Mouse (Mus musculus) limb, embryonic 13.5 days (tissue): ENCODE results near the gene Olfr312. TPM values are rescaled to one million over a fixed set of nuclear protein-coding genes. Genes with fewer than 3 reads are reported as not detected.
"Not testable (repeated sequence)": the region's sequence is repeated elsewhere in the genome, so short reads cannot be mapped to it uniquely, and the experiment has no call there.

ENCODE experiments used
- ATAC-seq: fragments of 200-750 bp; cut with Nextera tagmentation; 2 replicates; pipeline ENCODE4 v1.8.0; 2017; ENCODE audit warnings: low read depth, moderate number of reproducible peaks, moderate TSS enrichment; ENCODE audit not compliant: low FRiP score
- H3K27ac ChIP-seq: fragments of 300-500 bp; sonication (generic); 2 replicates; pipeline ENCODE4 v1.5.1; 2015; ENCODE audit warnings: inconsistent platforms, mild to moderate bottlenecking, moderate library complexity
- H3K27me3 ChIP-seq: fragments of 300-500 bp; sonication (generic); 2 replicates; pipeline ENCODE4 v1.6.1; 2015; ENCODE audit warnings: mild to moderate bottlenecking, inconsistent platforms
- H3K36me3 ChIP-seq: fragments of 300-500 bp; sonication (generic); 2 replicates; pipeline ENCODE4 v1.6.1; 2015; ENCODE audit warnings: inconsistent platforms, mild to moderate bottlenecking, moderate library complexity
- H3K4me1 ChIP-seq: fragments of 300-500 bp; sonication (generic); 2 replicates; pipeline ENCODE4 v1.6.1; 2015; ENCODE audit warnings: inconsistent platforms
- H3K4me2 ChIP-seq: fragments of 300-500 bp; sonication (generic); replicated peaks from 2 replicates; pipeline ENCODE4 v1.6.1; 2015; ENCODE audit warnings: inconsistent platforms, mild to moderate bottlenecking, moderate library complexity
- H3K4me3 ChIP-seq: fragments of 300-500 bp; sonication (generic); 2 replicates; pipeline ENCODE4 v1.5.1; 2015; ENCODE audit warnings: moderate library complexity, mild to moderate bottlenecking, inconsistent platforms
- H3K9ac ChIP-seq: fragments of 300-500 bp; sonication (generic); 2 replicates; pipeline ENCODE4 v1.6.1; 2015; ENCODE audit warnings: mild to moderate bottlenecking, inconsistent platforms
- H3K9me3 ChIP-seq: fragments of 300-500 bp; sonication (generic); 2 replicates; pipeline ENCODE4 v1.6.1; 2016; ENCODE audit warnings: inconsistent platforms
- WGBS: fragments of 180-500 bp; shearing (Covaris S2); methylation state at CpG from one replicate; pipeline ENCODE4 v1.1.7; 2015; 5-methylcytosine and 5-hydroxymethylcytosine counted together
- polyA plus RNA-seq: library from polyadenylated mRNA; unstranded; fragments of >200 nt; fragmentation: Nextera tagmentation; extraction: Ambion mirVana; gene quantifications from 2 replicates; pipeline ENCODE4 v1.2.1, GENCODE M21; 2015

The Olfr312 gene
- polyA plus RNA-seq, 1 experiment from 2014 or later, result not detected

- no peak for ATAC-seq
- H3K4me2 ChIP-seq, result no peak overlapping the region
- no peak overlapping the region for H3K27ac ChIP-seq
- no peaks in the 10 kb centered on the region for H3K9me3 ChIP-seq
- H3K36me3 ChIP-seq, result no peaks in the 10 kb centered on the region
- H3K4me1 ChIP-seq, result no peaks in the 10 kb centered on the region
- no peaks in the 10 kb centered on the region for H3K27me3 ChIP-seq
- WGBS, result 85% methylated on average over 2 of the region's 2 CpGs
- no peak overlapping the region for H3K9ac ChIP-seq
- H3K4me3 ChIP-seq, result no peak overlapping the region
Measured at GRCm38 (mm10) chr11:58804393-58804792, 24.6 kb upstream of the Olfr312 start.

DNA sequence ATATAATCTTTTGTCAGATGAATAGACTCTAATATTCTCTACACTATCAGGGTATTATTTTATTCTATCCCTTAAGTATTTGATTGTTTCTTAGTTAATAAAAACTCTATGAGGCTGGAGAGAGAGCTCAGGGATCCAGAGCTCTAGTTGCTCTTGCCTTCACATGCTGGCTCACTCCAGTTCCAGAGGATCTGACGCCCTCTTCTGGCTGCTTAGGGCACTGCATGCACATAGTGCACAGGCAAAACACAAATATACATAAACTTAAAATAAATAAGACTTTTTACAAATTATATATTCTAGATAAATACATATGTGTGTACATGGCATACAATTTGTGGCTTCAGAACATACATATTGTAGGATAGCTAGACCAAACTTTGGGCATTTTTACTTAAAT lies 17.0 kb upstream of the Olfr312 start:
- H3K27me3 ChIP-seq, result no peaks in the 10 kb centered on the region; the same call in 1 of the 2 replicates
- 8% methylated on average over 1 of the region's 1 CpGs for WGBS
- no peak overlapping the region for H3K27ac ChIP-seq
- no peak overlapping the region for H3K4me2 ChIP-seq
- H3K4me3 ChIP-seq, result no peak overlapping the region
- H3K36me3 ChIP-seq, result no peaks in the 10 kb centered on the region
- ATAC-seq, result no peak
- H3K9ac ChIP-seq, result no peak overlapping the region
- H3K9me3 ChIP-seq, result no peaks in the 10 kb centered on the region
- H3K4me1 ChIP-seq, result no peaks in the 10 kb centered on the region

DNA sequence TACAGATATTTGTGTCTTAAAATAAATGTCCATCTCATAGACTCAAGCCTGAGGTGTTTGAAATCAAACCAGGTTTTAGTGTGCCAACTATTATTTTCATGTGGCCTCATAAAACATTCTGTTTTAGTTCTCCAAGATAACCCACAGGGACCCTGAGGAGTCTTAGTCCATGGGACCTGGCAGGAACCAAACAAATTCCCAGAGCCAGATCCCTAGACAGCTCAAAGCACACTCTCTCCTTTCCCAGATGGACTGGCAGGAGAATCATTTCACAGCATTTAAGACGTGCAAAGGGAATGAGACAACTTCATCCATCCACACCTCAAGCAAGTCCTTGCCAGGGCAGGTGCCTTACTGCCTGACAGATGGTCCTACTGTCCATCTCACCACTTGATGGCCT lies 14.3 kb upstream of the Olfr312 start, which contains the start of gene Olfr313:
TSS of gene Olfr313 (plus strand) at position 301 of the 400 bp plus-strand sequence.
- 71% methylated on average over 1 of the region's 1 CpGs for WGBS
- not testable (repeated sequence) for ATAC-seq, H3K4me2 ChIP-seq, H3K27ac ChIP-seq, H3K36me3 ChIP-seq, H3K4me1 ChIP-seq, H3K4me3 ChIP-seq, H3K27me3 ChIP-seq, H3K9me3 ChIP-seq, H3K9ac ChIP-seq

GRCm38 (mm10) chr11:58815676-58816075 lies 13.4 kb upstream of the Olfr312 start:
- H3K9ac ChIP-seq, result no peak overlapping the region
- no peak overlapping the region for H3K4me2 ChIP-seq
- 71% methylated on average over 1 of the region's 1 CpGs for WGBS
- no peak for ATAC-seq
- H3K27ac ChIP-seq, result no peak overlapping the region
- no peak overlapping the region for H3K4me3 ChIP-seq
- no peaks in the 10 kb centered on the region for H3K36me3 ChIP-seq
- no peaks in the 10 kb centered on the region; the same call in 1 of the 2 replicates for H3K27me3 ChIP-seq
- H3K4me1 ChIP-seq, result no peaks in the 10 kb centered on the region
- H3K9me3 ChIP-seq, result no peaks in the 10 kb centered on the region

DNA sequence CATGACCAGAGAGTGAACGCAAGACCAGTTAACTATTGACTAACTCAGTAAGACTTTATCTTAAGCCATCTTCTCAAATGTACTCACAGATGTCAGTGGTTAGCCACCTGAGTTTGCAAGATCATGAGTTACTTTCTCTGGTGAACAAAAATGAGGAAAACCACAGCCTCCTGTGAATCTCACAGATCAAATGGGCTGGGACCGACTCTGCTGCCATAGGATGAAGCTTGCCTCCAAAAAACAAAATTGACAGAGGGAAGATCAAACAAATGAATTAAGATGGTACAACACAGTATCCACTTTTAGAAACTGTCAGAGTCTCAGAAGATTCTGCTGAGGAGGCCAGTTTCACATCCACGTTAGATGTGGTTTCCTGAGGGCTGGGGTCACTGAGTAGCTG lies 727 bp downstream of the Olfr312 start:
- H3K9me3 ChIP-seq, result no peaks in the 10 kb centered on the region
- no peak for ATAC-seq
- no peaks in the 10 kb centered on the region for H3K36me3 ChIP-seq
- WGBS, result 78% methylated on average over 3 of the region's 3 CpGs
- H3K9ac ChIP-seq, result no peak overlapping the region
- no peak overlapping the region for H3K4me2 ChIP-seq
- no peaks in the 10 kb centered on the region for H3K4me1 ChIP-seq
- H3K27me3 ChIP-seq, result no peaks in the 10 kb centered on the region
- H3K27ac ChIP-seq, result no peak overlapping the region
- H3K4me3 ChIP-seq, result no peak overlapping the region

DNA sequence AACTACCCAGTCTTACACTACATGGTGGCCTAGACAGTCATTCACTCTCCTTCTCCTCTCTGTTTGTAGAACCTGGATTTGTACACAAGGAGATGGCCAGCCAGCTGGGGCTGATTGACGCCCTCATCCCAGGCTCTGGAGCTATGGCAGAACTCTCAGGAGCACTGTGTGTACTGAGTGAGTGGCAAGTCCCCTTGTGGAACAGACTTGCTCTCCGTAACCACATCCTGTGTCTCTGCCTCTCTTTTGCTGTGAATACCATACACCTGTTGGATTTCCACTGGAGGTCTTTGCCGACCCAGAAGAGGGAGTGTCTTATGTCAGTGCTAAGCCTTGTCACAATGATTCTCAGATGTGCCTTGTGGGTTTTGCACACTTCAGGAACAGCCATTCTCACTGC lies 3.5 kb downstream of the Olfr312 start:
- H3K4me1 ChIP-seq, H3K4me2 ChIP-seq, H3K9ac ChIP-seq, H3K9me3 ChIP-seq, H3K27ac ChIP-seq, H3K4me3 ChIP-seq, H3K36me3 ChIP-seq, H3K27me3 ChIP-seq, ATAC-seq: not testable (repeated sequence)
- 64% methylated on average over 3 of the region's 3 CpGs for WGBS

DNA sequence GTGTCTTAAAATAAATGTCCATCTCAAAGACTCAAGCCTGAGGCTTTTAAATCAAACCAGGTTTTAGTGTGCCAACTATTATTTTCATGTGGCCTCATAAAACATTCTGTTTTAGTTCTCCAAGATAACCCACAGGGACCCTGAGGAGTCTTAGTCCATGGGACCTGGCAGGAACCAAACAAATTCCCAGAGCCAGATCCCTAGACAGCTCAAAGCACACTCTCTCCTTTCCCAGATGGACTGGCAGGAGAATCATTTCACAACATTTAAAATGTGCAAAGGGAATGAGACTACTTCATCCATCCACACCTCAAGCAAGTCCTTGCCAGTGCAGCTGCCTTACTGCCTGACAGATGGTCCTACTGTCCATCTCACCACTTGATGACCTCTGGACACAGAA lies 9.9 kb downstream of the Olfr312 start, which contains the start of gene Olfr311:
TSS of gene Olfr311 (plus strand) at position 301 of the 400 bp plus-strand sequence.
- not testable (repeated sequence) for H3K9me3 ChIP-seq, H3K36me3 ChIP-seq, H3K27ac ChIP-seq, H3K27me3 ChIP-seq, H3K4me2 ChIP-seq, H3K4me3 ChIP-seq, ATAC-seq, H3K4me1 ChIP-seq, H3K9ac ChIP-seq

DNA sequence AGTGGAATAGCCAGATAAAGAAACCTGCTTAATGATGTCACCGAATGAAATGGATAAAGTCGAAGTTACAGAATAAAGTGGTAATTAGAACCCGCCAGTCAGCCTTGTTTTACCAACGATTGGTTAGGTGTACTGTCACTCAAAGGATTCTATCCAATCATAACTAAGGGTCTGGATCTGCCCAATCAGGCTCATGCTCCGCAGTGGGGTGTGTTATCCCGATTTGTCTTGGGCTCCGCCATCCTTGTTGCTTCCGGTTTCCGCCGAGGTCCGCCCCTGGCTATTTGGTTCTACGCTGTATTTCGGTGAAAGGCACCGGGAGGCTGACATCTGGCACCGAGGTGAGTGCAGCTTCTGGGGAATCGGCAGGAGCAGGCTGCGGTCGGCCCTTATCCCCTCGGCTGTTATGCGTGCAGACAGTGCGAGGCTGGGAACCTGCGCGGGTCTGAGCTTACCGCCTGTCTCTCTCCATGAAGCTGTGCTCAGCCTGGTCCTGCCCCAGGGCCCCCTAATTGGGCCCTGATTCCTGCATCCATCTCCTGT lies 18.0 kb downstream of the Olfr312 start, which contains the start of gene Gm12258:
TSS of gene Gm12258 (plus strand) at position 240 of the 543 bp plus-strand sequence.
- H3K4me2 ChIP-seq, result peak within 1 kb of the TSS; percentile 84
- peak within 1 kb of the TSS; percentile 87 for H3K9ac ChIP-seq
- peak within 1 kb of the TSS; percentile 84 for H3K4me3 ChIP-seq
- H3K4me1 ChIP-seq, result peaks cover 7% of the 10 kb centered on the region
- H3K27ac ChIP-seq, result peak within 1 kb of the TSS; percentile 55; the same call in 1 of the 2 replicates
- 1% methylated on average over 24 of the region's 24 CpGs for WGBS
- no peaks in the 10 kb centered on the region for H3K27me3 ChIP-seq
- ATAC-seq, result peak; percentile 100
- peaks cover 30% of the 10 kb centered on the region for H3K36me3 ChIP-seq
- H3K9me3 ChIP-seq, result no peaks in the 10 kb centered on the region

- Histone ChIP-seq H3K9ac (peak overlapping the region; percentile 87), H3K4me3 (peak overlapping the region; percentile 84), H3K36me3 (peaks cover 35% of the 10 kb centered on the region), H3K27me3 (no peaks in the 10 kb centered on the region), H3K4me1 (peaks cover 7% of the 10 kb centered on the region), H3K9me3 (no peaks in the 10 kb centered on the region), H3K4me2 (peak overlapping the region; percentile 84), H3K27ac (no peak overlapping the region)
- WGBS, result 47% methylated on average over 9 of the region's 9 CpGs
- no peak for ATAC-seq
Measured at GRCm38 (mm10) chr11:58847636-58848035, 18.6 kb downstream of the Olfr312 start.

DNA sequence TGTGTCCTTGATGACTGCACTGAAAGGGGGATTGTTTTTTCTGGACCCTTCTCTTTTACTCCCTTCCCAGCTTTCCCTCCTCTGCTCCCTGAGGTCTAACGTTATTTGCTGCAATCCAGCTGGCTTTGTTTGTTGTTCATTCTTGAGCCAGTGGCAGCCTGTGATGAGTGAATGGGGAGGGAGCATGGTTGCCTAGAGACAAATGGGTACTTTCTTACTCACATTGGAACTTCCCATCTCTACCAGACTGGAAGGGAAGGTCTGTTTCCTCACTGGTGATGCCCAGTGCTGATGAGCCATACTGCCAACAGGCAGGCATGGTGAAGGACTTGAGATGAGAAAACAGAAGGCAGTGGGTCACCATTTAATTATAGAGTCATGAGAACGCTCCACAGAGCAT lies 20.7 kb downstream of the Olfr312 start:
- Histone ChIP-seq H3K27ac (no peak overlapping the region), H3K9me3 (no peaks in the 10 kb centered on the region), H3K4me3 (no peak overlapping the region), H3K9ac (no peak overlapping the region), H3K4me2 (no peak overlapping the region), H3K27me3 (no peaks in the 10 kb centered on the region), H3K4me1 (peaks cover 7% of the 10 kb centered on the region), H3K36me3 (peaks cover 51% of the 10 kb centered on the region)
- no peak for ATAC-seq
- 79% methylated on average over 2 of the region's 2 CpGs for WGBS

GRCm38 (mm10) chr11:58860744-58861143 lies 31.7 kb downstream of the Olfr312 start:
- H3K27me3 ChIP-seq, result no peaks in the 10 kb centered on the region
- H3K4me1 ChIP-seq, result no peaks in the 10 kb centered on the region
- H3K9ac ChIP-seq, result no peak overlapping the region
- WGBS, result 92% methylated on average over 8 of the region's 8 CpGs
- H3K9me3 ChIP-seq, result peaks cover 32% of the 10 kb centered on the region
- no peak for ATAC-seq
- H3K4me3 ChIP-seq, result no peak overlapping the region
- H3K27ac ChIP-seq, result no peak overlapping the region
- H3K36me3 ChIP-seq, result peaks cover 55% of the 10 kb centered on the region
- H3K4me2 ChIP-seq, result no peak overlapping the region

DNA sequence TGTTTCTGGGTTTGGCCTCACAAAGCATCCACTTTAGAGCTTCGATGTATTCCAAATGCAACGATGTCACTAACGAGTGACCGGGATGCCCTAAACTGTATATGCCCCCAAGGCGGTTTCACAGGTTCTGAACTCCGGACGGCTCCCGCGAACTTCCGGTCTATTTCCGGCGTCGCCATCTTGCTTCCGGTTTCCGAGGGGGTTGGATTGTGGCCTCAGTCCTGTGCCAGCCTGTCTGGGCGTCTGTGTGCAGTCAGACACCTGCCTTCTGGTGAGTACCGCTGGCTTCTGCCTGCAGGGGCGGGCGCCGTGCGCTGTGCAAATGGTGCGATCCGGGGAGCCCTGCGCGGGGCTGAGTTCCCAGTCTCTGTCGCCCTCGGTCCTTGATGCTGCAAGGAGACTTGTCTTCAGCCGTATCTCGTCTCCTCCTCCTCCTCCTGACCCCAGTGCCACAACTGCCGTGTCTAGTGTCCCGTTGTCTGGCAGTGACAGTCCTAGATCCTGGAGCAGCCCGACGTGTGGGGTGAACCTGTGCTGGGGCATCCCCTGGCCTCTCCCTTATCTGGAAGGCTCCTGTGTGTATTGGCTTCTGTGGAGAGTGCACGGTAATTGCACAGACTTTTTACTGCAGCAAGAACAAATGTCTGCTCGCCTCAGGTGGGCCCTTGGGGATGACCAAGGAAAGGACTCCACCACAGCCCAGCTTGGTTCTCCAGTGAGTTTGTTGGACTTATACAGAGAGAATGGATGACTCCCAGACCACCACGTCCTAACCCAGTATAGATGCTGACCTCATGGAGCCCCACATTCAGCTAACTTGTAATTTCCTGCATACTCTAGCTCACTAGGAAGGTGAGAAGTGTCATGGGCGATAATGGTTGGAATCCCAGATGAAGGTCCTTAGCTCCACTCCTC lies 38.3 kb downstream of the Olfr312 start, which contains the start of gene 2810021J22Rik:
TSS of gene 2810021J22Rik (plus strand) at position 178 of the 915 bp plus-strand sequence.
- ATAC-seq, result peak; percentile 90
- Histone ChIP-seq H3K4me1 (peaks cover 14% of the 10 kb centered on the region), H3K9me3 (no peaks in the 10 kb centered on the region), H3K4me3 (peak within 1 kb of the TSS; percentile 74), H3K36me3 (peaks cover 22% of the 10 kb centered on the region), H3K9ac (peak within 1 kb of the TSS; percentile 84), H3K27ac (peak within 1 kb of the TSS; percentile 75; the same call in 1 of the 2 replicates), H3K27me3 (no peaks in the 10 kb centered on the region), H3K4me2 (peak within 1 kb of the TSS; percentile 81)
- WGBS, result 3% methylated on average over 37 of the region's 37 CpGs
